Mouse (Mus musculus) embryonic facial prominence, embryonic 10.5 days (tissue): ENCODE measurements around the gene Wbp2. TPM values are rescaled to one million over a fixed set of nuclear protein-coding genes. Genes with fewer than 3 reads are reported as not detected.

Experiments used
- polyA plus RNA-seq: library from polyadenylated mRNA; unstranded; fragments of >200 nt; fragmentation: Nextera tagmentation; extraction: Ambion mirVana; gene quantifications from 2 replicates; pipeline ENCODE4 v1.2.1, GENCODE M21; 2016

The Wbp2 gene
- polyA plus RNA-seq, 1 experiment from 2014 or later = 74.2 TPM

Other genes with a start within 250 kb of the Wbp2 start
- gene Myo15b, start 228.6 kb downstream of the Wbp2 start, polyA plus RNA-seq = 0.07 and 0.16 TPM in 2 replicates
- 1.5 and 1.8 TPM in 2 replicates for gene Smim5, start 187.0 kb downstream of the Wbp2 start, polyA plus RNA-seq
- 1.1 and 1.6 TPM in 2 replicates for gene Smim6, start 175.0 kb downstream of the Wbp2 start, polyA plus RNA-seq
- 48.4 and 50.8 TPM in 2 replicates for gene Sap30bp, start 153.7 kb downstream of the Wbp2 start, polyA plus RNA-seq
- 27.9 and 30.7 TPM in 2 replicates for gene Recql5, start 153.5 kb downstream of the Wbp2 start, polyA plus RNA-seq
- 1.1 and 1.5 TPM in 2 replicates for gene Itgb4, start 112.3 kb downstream of the Wbp2 start, polyA plus RNA-seq
- 212 and 216 TPM in 2 replicates for gene Galk1, start 74.3 kb downstream of the Wbp2 start, polyA plus RNA-seq
- gene H3f3b, start 59.0 kb downstream of the Wbp2 start, polyA plus RNA-seq = 1,824 and 1,981 TPM in 2 replicates
- gene Unk, start 56.7 kb downstream of the Wbp2 start, polyA plus RNA-seq = 49.4 and 50.9 TPM in 2 replicates
- 2.9 TPM in 2 replicates for gene Unc13d, start 9.0 kb downstream of the Wbp2 start, polyA plus RNA-seq
- 4.5 and 4.7 TPM in 2 replicates for gene Trim47, start 40.2 kb upstream of the Wbp2 start, polyA plus RNA-seq
- 1.9 and 2.3 TPM in 2 replicates for gene Trim65, start 44.1 kb upstream of the Wbp2 start, polyA plus RNA-seq
- gene Mrpl38, start 51.9 kb upstream of the Wbp2 start, polyA plus RNA-seq = 108 and 117 TPM in 2 replicates
- gene Fbf1, start 81.2 kb upstream of the Wbp2 start, polyA plus RNA-seq = 61.0 and 61.8 TPM in 2 replicates
- 62.7 and 65.6 TPM in 2 replicates for gene Ten1, start 111.9 kb upstream of the Wbp2 start, polyA plus RNA-seq
- gene Acox1, start 112.0 kb upstream of the Wbp2 start, polyA plus RNA-seq = 17.7 and 18.8 TPM in 2 replicates
- gene Evpl, start 151.1 kb upstream of the Wbp2 start, polyA plus RNA-seq = 1.0 and 1.3 TPM in 2 replicates
- 104 TPM in 2 replicates for gene Srp68, start 187.2 kb upstream of the Wbp2 start, polyA plus RNA-seq
- gene Galr2, start 193.9 kb upstream of the Wbp2 start, polyA plus RNA-seq = 0.25 and 0.39 TPM in 2 replicates
- gene Exoc7, start 220.2 kb upstream of the Wbp2 start, polyA plus RNA-seq = 55.4 and 59.7 TPM in 2 replicates
- 2.3 and 3.3 TPM in 2 replicates for gene Foxj1, start 248.4 kb upstream of the Wbp2 start, polyA plus RNA-seq